Mouse (Mus musculus): ENCODE measurements around the gene Bsph2.

Bsph2 gene

GRCm38 (mm10) chr7:13570967-13571366 lies at the start of gene Bsph2:
Gene Bsph2 (minus strand): TSS chr7:13571067.
- DNase-seq (ENCODE audit: low read depth, low spot score), result no peak

DNA sequence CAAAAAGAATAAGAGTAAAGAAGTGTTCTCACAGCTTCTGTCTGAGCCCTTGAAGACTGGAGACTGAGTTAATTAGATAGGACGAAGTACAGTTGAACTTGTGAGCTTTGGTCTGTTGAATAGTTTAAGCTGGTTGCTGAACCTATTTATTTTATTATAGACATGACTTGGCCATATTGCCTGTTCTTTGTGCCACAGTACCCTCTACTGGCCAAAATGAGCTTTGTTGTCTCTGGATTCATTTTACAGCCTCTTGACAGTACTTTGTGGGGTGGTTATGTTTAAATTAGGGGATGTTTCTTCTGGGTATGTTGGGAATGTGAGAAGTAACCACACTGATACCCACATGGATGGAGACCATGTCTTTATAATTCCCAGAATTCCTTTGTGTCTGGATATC lies 59.3 kb downstream of the Bsph2 start:
- DNase-seq (ENCODE audit: low read depth, low spot score), result no peak

Data from brain, embryonic 18.5 days (tissue).